Mouse (Mus musculus) cortical plate, adult 2 months (tissue): ENCODE results near the gene E2f8. TPM values are rescaled to one million over a fixed set of nuclear protein-coding genes. Genes with fewer than 3 reads are reported as not detected.
A peak's percentile ranks its signal among the peaks of the same experiment; 100 is the strongest.

Experiments
- H3K27ac ChIP-seq: fragments of 200-500 bp; 2 replicates; pipeline ENCODE4 v1.5.1; 2012; ENCODE audit warnings: low read length, control low read depth, inconsistent platforms; ENCODE audit not compliant: insufficient read depth
- H3K4me1 ChIP-seq: fragments of 200-500 bp; 2 replicates; pipeline ENCODE4 v1.6.1; 2011; ENCODE audit warnings: low read length; ENCODE audit not compliant: control insufficient read depth, insufficient read depth
- H3K4me3 ChIP-seq: fragments of 200-500 bp; 2 replicates; pipeline ENCODE4 v1.5.1; 2011; ENCODE audit warnings: mild to moderate bottlenecking, low read length, control low read depth; ENCODE audit not compliant: insufficient read depth
- CTCF ChIP-seq: fragments of 200-500 bp; IDR thresholded peaks from 2 replicates; pipeline ENCODE4 v1.5.1; 2011; ENCODE audit warnings: mild to moderate bottlenecking, control low read depth, low read length; ENCODE audit not compliant: insufficient read depth; ENCODE audit errors: extremely low read depth
- POLR2A ChIP-seq: fragments of 200-500 bp; IDR thresholded peaks from 2 replicates; pipeline ENCODE4 v1.6.1; 2011; ENCODE audit warnings: mild to moderate bottlenecking, low read length, control low read depth; ENCODE audit not compliant: insufficient read depth; ENCODE audit errors: extremely low read depth
- polyA plus RNA-seq: library from polyadenylated mRNA; depleted of rRNA; stranded (reverse); fragments of >200 nt; gene quantifications from 2 replicates; pipeline ENCODE4 v1.2.3, GENCODE M21; 2012

Gene E2f8
- polyA plus RNA-seq, 1 experiment, result 0.44 TPM

DNA sequence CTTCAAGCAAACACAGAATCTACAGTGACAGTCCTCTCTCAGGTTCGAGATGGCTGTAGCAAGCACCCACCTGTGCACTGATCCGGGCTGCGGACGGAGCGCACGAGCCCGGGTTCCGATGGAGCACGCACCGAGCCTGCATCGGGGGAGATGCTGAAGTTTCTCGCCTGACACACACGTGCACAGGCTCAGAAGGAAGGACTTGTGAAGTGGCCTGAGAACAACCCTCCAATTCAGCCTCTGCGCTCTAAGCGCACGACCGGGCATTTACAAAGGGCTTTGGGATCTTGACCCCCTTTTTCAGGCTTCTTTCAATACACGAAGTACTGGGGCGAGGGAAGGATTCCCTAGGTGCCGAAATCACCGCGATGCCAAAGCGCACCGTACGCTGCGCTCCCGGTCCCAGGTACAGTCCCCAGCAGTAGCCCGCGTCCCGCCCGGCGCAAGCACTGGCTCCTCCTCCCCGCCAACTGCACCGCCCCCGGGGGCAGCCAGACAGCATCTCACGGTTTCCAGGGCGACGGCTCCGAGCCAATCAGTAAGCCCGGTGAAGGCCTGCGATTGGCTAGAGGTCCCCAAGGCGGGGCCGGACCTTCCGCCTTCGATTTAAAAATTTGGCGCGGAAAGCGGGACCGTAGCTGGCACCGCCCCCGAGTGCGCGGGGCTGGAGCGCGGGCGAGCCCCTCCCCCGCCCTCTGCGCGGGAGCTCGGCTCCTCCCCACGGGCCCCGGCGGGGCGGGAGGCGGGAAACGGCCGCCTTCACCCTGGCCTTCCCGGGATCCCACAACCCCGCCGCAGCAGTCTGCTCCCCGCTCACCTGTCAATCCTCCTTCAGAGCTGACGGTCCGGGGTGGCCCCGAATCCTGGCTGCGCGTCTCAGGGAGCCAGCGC is 560 bp downstream of the E2f8 start:
- no peak for TF ChIP-seq POLR2A
- TF ChIP-seq CTCF, result no peak
- Histone ChIP-seq H3K27ac (no peak overlapping the region), H3K4me1 (peaks cover 2% of the 10 kb centered on the region; the same call in 1 of the 2 replicates), H3K4me3 (peak overlapping the region; percentile 32)

DNA sequence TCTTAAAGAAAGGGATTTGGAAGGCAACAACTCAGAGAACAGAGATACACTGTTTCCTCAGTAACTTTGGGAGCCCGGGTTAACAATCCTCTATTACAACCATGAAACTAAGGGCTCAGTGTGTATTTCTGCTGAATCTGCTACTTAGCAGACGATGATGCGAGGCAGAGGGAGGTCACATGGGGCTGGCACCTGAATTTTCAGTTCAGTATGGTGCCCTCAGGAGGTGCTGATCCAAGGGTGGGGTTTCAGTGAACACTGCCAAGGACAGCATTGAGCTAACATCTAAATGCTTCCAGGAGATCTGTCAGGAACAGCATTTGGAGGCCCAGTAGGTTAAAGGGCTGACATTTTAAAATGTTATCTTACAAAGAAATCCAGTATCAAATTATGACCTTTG is 1.8 kb downstream of the E2f8 start:
- no peak overlapping the region for H3K4me3 ChIP-seq
- peaks cover 2% of the 10 kb centered on the region; the same call in 1 of the 2 replicates for H3K4me1 ChIP-seq
- H3K27ac ChIP-seq, result no peak overlapping the region
- TF ChIP-seq POLR2A (no peak), CTCF (no peak)

DNA sequence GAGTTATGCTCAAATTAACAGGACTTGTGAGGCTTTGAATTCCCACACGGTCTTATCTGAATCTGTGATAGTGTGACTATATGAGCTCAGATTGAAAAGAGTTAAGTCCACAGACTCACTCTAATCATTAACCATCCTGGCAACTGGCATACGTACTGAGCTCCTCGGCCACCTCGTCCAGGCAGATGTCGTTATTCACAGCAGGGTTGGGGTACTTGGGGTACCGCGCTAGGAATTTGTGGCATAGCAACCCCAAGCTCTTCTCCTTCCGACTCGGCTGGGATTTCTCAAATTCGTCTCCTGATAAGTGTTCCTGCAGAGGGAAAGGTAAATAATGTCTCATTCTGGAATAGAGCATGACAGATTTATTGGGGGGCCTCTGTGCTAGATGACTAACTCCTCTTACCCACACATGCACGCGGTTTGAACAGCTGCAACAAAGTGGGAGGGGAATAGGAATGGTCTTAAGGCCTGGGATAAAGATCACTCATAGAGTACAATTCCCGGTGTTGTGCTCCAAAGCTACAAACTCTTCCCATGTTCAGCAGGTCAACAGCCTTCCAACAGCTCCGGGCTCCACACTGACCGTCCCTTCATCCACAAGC is 3.5 kb downstream of the E2f8 start:
- H3K4me3 ChIP-seq, result no peak overlapping the region
- H3K4me1 ChIP-seq, result peaks cover 2% of the 10 kb centered on the region; the same call in 1 of the 2 replicates
- H3K27ac ChIP-seq, result no peak overlapping the region
- no peak for TF ChIP-seq POLR2A
- no peak for TF ChIP-seq CTCF

DNA sequence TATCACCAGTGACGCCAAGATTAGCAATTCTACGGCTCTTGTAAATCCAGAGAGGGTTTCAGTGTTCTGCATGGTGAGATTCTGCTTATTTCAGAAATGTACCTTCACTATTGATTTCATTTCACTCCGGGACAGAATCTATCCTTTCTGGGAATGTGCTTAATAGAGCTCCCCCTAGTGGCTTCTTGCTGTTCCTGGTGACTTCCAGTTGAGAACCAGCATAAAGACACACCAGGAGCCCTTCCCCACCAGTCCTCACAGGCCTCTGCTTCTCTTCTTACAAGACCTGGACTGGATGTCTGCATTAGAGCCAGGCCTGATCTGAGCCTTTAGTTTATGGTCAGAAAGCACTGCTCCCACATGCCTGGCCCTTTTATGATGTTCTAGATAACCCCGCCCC is 4.9 kb downstream of the E2f8 start:
- Histone ChIP-seq H3K4me3 (no peak overlapping the region), H3K4me1 (no peaks in the 10 kb centered on the region), H3K27ac (no peak overlapping the region)
- peak; percentile 48; the same call in 1 of the 2 replicates for TF ChIP-seq CTCF
- no peak for TF ChIP-seq POLR2A

DNA sequence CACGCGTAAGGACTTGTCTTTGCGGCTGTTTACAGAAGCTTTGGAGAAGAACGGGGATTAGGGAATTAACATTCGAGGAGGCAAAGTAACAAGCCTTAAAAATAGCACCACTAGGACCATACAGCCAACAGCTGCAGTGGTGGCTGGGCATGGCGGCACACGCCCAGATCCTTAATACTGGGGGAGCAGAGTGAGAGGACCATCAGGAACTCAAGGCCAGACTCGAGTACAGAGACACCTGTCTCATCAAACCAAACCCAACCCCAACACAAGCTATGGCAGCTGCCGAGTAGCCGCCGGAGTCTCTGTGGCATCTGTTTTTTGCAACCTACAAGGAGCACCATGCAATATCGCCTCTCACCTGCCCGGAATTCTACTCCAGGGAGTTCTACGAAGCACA is 6.3 kb downstream of the E2f8 start:
- Histone ChIP-seq H3K4me1 (no peaks in the 10 kb centered on the region), H3K4me3 (no peak overlapping the region), H3K27ac (no peak overlapping the region)
- TF ChIP-seq CTCF (no peak), POLR2A (no peak)

DNA sequence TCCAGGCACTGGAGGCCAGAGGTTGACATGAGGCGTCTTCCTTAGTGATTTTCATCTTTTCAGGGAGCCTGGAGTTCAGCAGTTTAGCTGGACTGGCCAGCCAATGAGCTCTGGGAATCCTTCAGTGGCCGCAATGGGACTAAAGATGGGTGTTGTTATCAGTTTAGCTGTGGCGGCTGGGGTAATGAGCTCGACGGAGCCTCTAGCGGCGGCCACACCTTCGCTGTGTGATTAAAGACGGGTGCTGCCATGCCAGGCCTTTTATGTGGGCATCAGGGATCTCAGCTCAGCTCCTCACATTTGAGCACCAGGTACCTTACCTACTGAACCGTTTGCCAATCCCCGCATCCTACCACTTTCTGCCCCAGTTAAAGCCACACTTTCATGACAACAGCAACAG is 10.1 kb downstream of the E2f8 start:
- no peak for TF ChIP-seq POLR2A
- no peak for TF ChIP-seq CTCF
- Histone ChIP-seq H3K27ac (no peak overlapping the region), H3K4me1 (no peaks in the 10 kb centered on the region), H3K4me3 (no peak overlapping the region)

DNA sequence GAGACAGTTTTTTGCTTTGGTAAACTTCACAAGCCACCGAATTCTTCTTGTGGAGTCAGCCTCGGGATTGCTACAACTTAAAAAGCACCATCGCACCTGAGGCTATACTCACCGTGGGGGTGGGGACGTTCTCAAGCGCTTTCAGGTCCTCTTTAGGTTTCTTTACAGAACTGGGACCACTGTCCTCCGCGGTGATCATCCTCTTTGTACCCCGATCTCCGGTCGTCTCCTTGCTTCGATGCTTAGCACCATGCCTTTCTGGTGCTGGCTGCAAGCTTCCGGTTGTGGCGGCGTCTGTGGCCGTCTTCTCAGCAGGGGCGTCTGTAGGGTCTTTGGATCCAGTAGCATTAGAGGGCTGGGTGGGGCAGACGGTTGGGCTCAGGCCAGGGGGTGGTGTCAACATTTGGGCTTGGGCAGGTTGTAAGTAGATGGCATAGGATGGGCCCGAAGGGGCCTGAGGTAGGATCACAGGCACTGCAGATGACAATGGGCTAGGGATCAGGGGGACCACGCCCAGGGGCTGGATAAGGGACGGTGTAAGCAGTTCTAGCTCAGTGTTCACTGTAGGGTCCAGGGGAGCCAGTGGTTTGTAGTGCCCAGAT is 10.7 kb downstream of the E2f8 start:
- Histone ChIP-seq H3K27ac (no peak overlapping the region), H3K4me1 (no peaks in the 10 kb centered on the region), H3K4me3 (no peak overlapping the region)
- TF ChIP-seq POLR2A, result no peak
- TF ChIP-seq CTCF, result no peak

DNA sequence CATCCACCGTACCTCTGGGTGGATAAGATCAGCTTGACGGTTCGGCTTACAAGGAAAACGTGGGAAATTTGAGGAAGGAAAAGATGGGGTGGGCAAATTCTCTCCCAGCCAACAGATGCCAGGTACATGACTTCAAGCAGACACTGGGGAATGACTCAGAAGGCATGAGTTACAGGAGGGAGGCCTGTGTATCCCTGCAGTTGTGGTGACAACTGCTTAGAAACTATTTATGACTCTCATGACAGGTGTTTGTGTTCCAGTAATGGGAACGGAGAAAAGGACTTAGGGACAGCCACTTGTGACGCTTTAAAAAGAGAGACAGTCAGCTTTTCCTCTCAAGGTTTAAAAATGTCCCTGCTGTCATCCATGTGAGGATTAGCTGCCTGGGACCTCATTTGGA is 11.3 kb downstream of the E2f8 start:
- Histone ChIP-seq H3K4me3 (no peak overlapping the region), H3K4me1 (no peaks in the 10 kb centered on the region), H3K27ac (no peak overlapping the region)
- TF ChIP-seq CTCF (no peak), POLR2A (no peak)

DNA sequence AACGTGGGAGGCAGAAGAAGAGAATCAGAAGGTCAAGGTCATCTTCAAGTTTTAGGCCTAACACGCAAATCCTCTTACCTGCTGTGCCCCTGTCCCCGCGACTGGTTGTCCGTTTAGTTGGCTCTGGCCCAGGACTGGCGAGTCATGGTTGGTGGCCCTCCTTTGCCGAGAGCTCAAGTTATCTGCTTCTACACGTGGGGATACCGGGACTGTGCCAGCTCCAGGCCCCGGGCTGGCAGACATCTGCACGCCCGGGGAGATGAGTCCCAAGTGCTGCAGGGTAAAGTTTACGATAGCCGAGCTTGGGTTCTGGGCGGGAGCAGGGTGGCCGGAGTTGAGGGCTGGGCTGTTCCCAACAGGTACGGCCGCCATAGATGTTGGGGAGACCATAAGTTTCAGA is 13.8 kb downstream of the E2f8 start:
- no peak overlapping the region for H3K27ac ChIP-seq
- H3K4me3 ChIP-seq, result no peak overlapping the region
- H3K4me1 ChIP-seq, result no peaks in the 10 kb centered on the region
- TF ChIP-seq CTCF (no peak), POLR2A (no peak)
